ENCODE assay signal across 21 mouse cellular contexts in genomic region chr6:145079087-145079759, GRCm38 (mm10).
"Had no signal": no experiment of that assay in that cellular context is flagged by ENCODE, and none has a peak within 500 bp of the region (broad histone marks: within the 10 kb centered on the region; RNA-seq: fewer than 3 reads in every experiment).

No protein-coding gene starts in this region.

- H3K36me3 ChIP-seq: kidney, embryonic 15.5 days; liver, embryonic 13.5 days; midbrain, embryonic 10.5 days; midbrain, embryonic 15.5 days; neural tube, embryonic 12.5 days; neural tube, embryonic 15.5 days had no signal

- ATAC-seq: lung, postnatal 0 days; midbrain, embryonic 15.5 days had no signal

- H3K4me2 ChIP-seq: kidney, embryonic 15.5 days; liver, embryonic 13.5 days; lung, embryonic 14.5 days; midbrain, embryonic 15.5 days; neural tube, embryonic 12.5 days; neural tube, embryonic 15.5 days had no signal

- DNase-seq: kidney, adult 11 months; kidney, adult 8-10 months; kidney, postnatal 10 days; kidney, postnatal 36 days; liver, embryonic 13.5 days; lung, embryonic 14.5 days; lung, postnatal 36 days; right cerebral cortex, adult 18-20 months; right cerebral cortex, postnatal 14 days; right cerebral cortex, postnatal 4 days; thymus, adult 2 months; thymus, postnatal 14 days; thymus, postnatal 4 days had no signal

- H3K4me3 ChIP-seq: kidney, embryonic 15.5 days; liver, embryonic 13.5 days; megakaryocyte, embryonic 14.5 days; midbrain, embryonic 10.5 days; midbrain, embryonic 15.5 days; neural tube, embryonic 12.5 days; neural tube, embryonic 15.5 days had no signal

- H3K27me3 ChIP-seq: neural tube, embryonic 12.5 days; neural tube, embryonic 15.5 days had no signal

- H3K4me1 ChIP-seq: neural tube, embryonic 12.5 days had no signal

- H3K9me3 ChIP-seq: kidney, embryonic 15.5 days; liver, embryonic 13.5 days; megakaryocyte, embryonic 14.5 days; midbrain, embryonic 10.5 days; midbrain, embryonic 15.5 days; neural tube, embryonic 12.5 days; neural tube, embryonic 15.5 days had no signal

- H3K9ac ChIP-seq: kidney, embryonic 15.5 days; liver, embryonic 13.5 days; lung, embryonic 14.5 days; midbrain, embryonic 15.5 days; neural tube, embryonic 12.5 days; neural tube, embryonic 15.5 days had no signal

- H3K27ac ChIP-seq: kidney, embryonic 15.5 days; liver, embryonic 13.5 days; midbrain, embryonic 10.5 days; midbrain, embryonic 15.5 days; neural tube, embryonic 12.5 days; neural tube, embryonic 15.5 days; stomach, postnatal 0 days had no signal
